Mouse (Mus musculus) ES-Bruce4 (cell line): ENCODE data around the gene Paxip1. TPM values are rescaled to one million over a fixed set of nuclear protein-coding genes. Genes with fewer than 3 reads are reported as not detected.
A peak's percentile ranks its signal among the peaks of the same experiment; 100 is the strongest.

Source experiments
- H3K27ac ChIP-seq: 2 replicates; pipeline ENCODE4 v1.5.1; 2012; ENCODE audit warnings: low read length, inconsistent platforms; ENCODE audit not compliant: insufficient read depth
- H3K27me3 ChIP-seq: 2 replicates; pipeline ENCODE4 v1.6.1; 2012; ENCODE audit warnings: mild to moderate bottlenecking, low read length, inconsistent platforms; ENCODE audit not compliant: control insufficient read depth, poor library complexity, insufficient read depth, severe bottlenecking
- H3K36me3 ChIP-seq: 2 replicates; pipeline ENCODE4 v1.6.1; 2012; ENCODE audit warnings: inconsistent platforms, mild to moderate bottlenecking, low read length, moderate library complexity; ENCODE audit not compliant: control insufficient read depth, poor library complexity, insufficient read depth, severe bottlenecking
- H3K4me1 ChIP-seq: one replicate; pipeline ENCODE4 v1.8.1; 2011; ENCODE audit warnings: low read length; ENCODE audit not compliant: control insufficient read depth, insufficient read depth
- H3K4me3 ChIP-seq: 2 replicates; pipeline ENCODE4 v1.5.1; 2011; ENCODE audit warnings: low read depth, mild to moderate bottlenecking, low read length
- H3K9ac ChIP-seq: 2 replicates; pipeline ENCODE4 v1.6.1; 2012; ENCODE audit warnings: low read depth, mild to moderate bottlenecking, inconsistent platforms; ENCODE audit not compliant: poor library complexity, severe bottlenecking
- H3K9me3 ChIP-seq: replicated peaks from 2 replicates; pipeline ENCODE4 v1.6.1; 2012; ENCODE audit warnings: mild to moderate bottlenecking, low read length, inconsistent platforms; ENCODE audit not compliant: control insufficient read depth, poor library complexity, insufficient read depth, severe bottlenecking
- CTCF ChIP-seq: IDR thresholded peaks from one replicate; pipeline ENCODE4 v1.8.1; 2011; ENCODE audit warnings: low read depth, low read length
- EP300 ChIP-seq: IDR thresholded peaks from 2 replicates; pipeline ENCODE4 v1.6.1; 2011; ENCODE audit warnings: low read depth, low read length; ENCODE audit not compliant: insufficient read depth
- POLR2A ChIP-seq: IDR thresholded peaks from one replicate; pipeline ENCODE4 v1.8.1; 2011; ENCODE audit warnings: low read length; ENCODE audit not compliant: insufficient read depth
- polyA plus RNA-seq: library from polyadenylated mRNA; stranded (reverse); fragments of >200 nt; gene quantifications from 2 replicates; pipeline ENCODE4 v1.2.4, GENCODE M21; 2011; ENCODE audit warnings: low read depth; ENCODE audit not compliant: missing spikeins, insufficient read depth, insufficient read length

The Paxip1 gene
- 59.3 and 62.3 TPM in 2 replicates for polyA plus RNA-seq

- H3K27me3 ChIP-seq: no peaks in the 10 kb centered on the region
Observed at GRCm38 (mm10) chr5:27791303-27792172, at the start of gene Paxip1. Gene Paxip1 (minus strand): TSS chr5:27791691.

GRCm38 (mm10) chr5:27838061-27838460 lies 46.6 kb upstream of the Paxip1 start:
- Histone ChIP-seq H3K4me3 (no peak overlapping the region), H3K4me1 (no peaks in the 10 kb centered on the region), H3K27me3 (no peaks in the 10 kb centered on the region; the same call in 1 of the 2 replicates), H3K9me3 (no peaks in the 10 kb centered on the region), H3K9ac (no peak overlapping the region), H3K36me3 (no peaks in the 10 kb centered on the region), H3K27ac (no peak overlapping the region)
- TF ChIP-seq POLR2A (no peak), EP300 (no peak), CTCF (no peak)

More at GRCm38 (mm10) chr5:27791303-27792172, at the start of gene Paxip1:
- H3K36me3 ChIP-seq: peaks cover 20% of the 10 kb centered on the region
- peak within 1 kb of the TSS; percentile 5; the same call in 1 of the 2 replicates for H3K27ac ChIP-seq
- H3K4me1 ChIP-seq: peaks cover 8% of the 10 kb centered on the region
- H3K9me3 ChIP-seq: no peaks in the 10 kb centered on the region
- TF ChIP-seq CTCF (no peak), POLR2A (peak; percentile 99), EP300 (peak; percentile 68; the same call in 1 of the 2 replicates)
- H3K9ac ChIP-seq: peak within 1 kb of the TSS; percentile 89
- H3K4me3 ChIP-seq: peak within 1 kb of the TSS; percentile 71

GRCm38 (mm10) chr5:27835096-27835495 lies 43.6 kb upstream of the Paxip1 start:
- Histone ChIP-seq H3K27ac (no peak overlapping the region), H3K4me1 (no peaks in the 10 kb centered on the region), H3K4me3 (no peak overlapping the region), H3K36me3 (no peaks in the 10 kb centered on the region), H3K27me3 (no peaks in the 10 kb centered on the region; the same call in 1 of the 2 replicates), H3K9me3 (no peaks in the 10 kb centered on the region), H3K9ac (no peak overlapping the region)
- TF ChIP-seq POLR2A (no peak), EP300 (no peak), CTCF (no peak)

GRCm38 (mm10) chr5:27827971-27828370 lies 36.5 kb upstream of the Paxip1 start:
- no peaks in the 10 kb centered on the region for H3K4me1 ChIP-seq
- TF ChIP-seq EP300 (no peak), CTCF (no peak), POLR2A (no peak)
- H3K9me3 ChIP-seq: no peaks in the 10 kb centered on the region
- no peaks in the 10 kb centered on the region for H3K36me3 ChIP-seq
- H3K27ac ChIP-seq: no peak overlapping the region
- no peak overlapping the region for H3K9ac ChIP-seq
- no peaks in the 10 kb centered on the region for H3K27me3 ChIP-seq
- no peak overlapping the region for H3K4me3 ChIP-seq

GRCm38 (mm10) chr5:27821161-27821560 lies 29.7 kb upstream of the Paxip1 start:
- Histone ChIP-seq H3K4me3 (no peak overlapping the region), H3K27ac (no peak overlapping the region), H3K9ac (no peak overlapping the region), H3K27me3 (no peaks in the 10 kb centered on the region), H3K4me1 (peaks cover 4% of the 10 kb centered on the region), H3K36me3 (no peaks in the 10 kb centered on the region), H3K9me3 (no peaks in the 10 kb centered on the region)
- no peak for TF ChIP-seq CTCF
- no peak for TF ChIP-seq EP300
- TF ChIP-seq POLR2A: no peak
